Mouse (Mus musculus): ENCODE data around the gene H2afz. TPM values are rescaled to one million over a fixed set of nuclear protein-coding genes. Genes with fewer than 3 reads are reported as not detected.

H2afz gene
- polyA plus RNA-seq, 1 experiment from 2014 or later = 2,821 TPM

Other genes starting within 250 kb of the H2afz start
- gene Ddit4l, start 242.9 kb upstream of the H2afz start, polyA plus RNA-seq (2015; fragmentation: Nextera tagmentation; extraction: Ambion mirVana) = 0.50 and 0.99 TPM in 2 replicates
- gene Gm21962, start 193.0 kb upstream of the H2afz start, polyA plus RNA-seq (2015; fragmentation: Nextera tagmentation; extraction: Ambion mirVana) = not detected in 2 replicates
- 5.6 TPM in 2 replicates for gene Dnajb14, start 3.2 kb downstream of the H2afz start, polyA plus RNA-seq (2015; fragmentation: Nextera tagmentation; extraction: Ambion mirVana)
- 119 and 129 TPM in 2 replicates for gene Lamtor3, start 54.0 kb downstream of the H2afz start, polyA plus RNA-seq (2015; fragmentation: Nextera tagmentation; extraction: Ambion mirVana)
- 22.6 and 26.0 TPM in 2 replicates for gene Dapp1, start 117.1 kb downstream of the H2afz start, polyA plus RNA-seq (2015; fragmentation: Nextera tagmentation; extraction: Ambion mirVana)
- 0.10 and 0.14 TPM in 2 replicates for gene 1110002E22Rik, start 200.6 kb downstream of the H2afz start, polyA plus RNA-seq (2015; fragmentation: Nextera tagmentation; extraction: Ambion mirVana)
- not detected in 2 replicates for gene Gm5105, start 202.9 kb downstream of the H2afz start, polyA plus RNA-seq (2015; fragmentation: Nextera tagmentation; extraction: Ambion mirVana)